Mouse (Mus musculus) small intestine, adult 2 months (tissue): ENCODE measurements around the gene Pcbp2. TPM values are rescaled to one million over a fixed set of nuclear protein-coding genes. Genes with fewer than 3 reads are reported as not detected.

Experiments used
- H3K27ac ChIP-seq: fragments of 200-500 bp; 2 replicates; pipeline ENCODE4 v1.5.1; 2012; ENCODE audit warnings: low read depth, low read length, control low read depth, inconsistent platforms; ENCODE audit not compliant: insufficient read depth
- H3K27me3 ChIP-seq: fragments of 200-500 bp; 2 replicates; pipeline ENCODE4 v1.6.1; 2012; ENCODE audit warnings: mild to moderate bottlenecking, moderate library complexity, low read length, inconsistent platforms; ENCODE audit not compliant: control insufficient read depth, insufficient read depth
- H3K36me3 ChIP-seq: fragments of 200-500 bp; 2 replicates; pipeline ENCODE4 v1.6.1; 2012; ENCODE audit warnings: mild to moderate bottlenecking, low read length, control low read depth, inconsistent platforms; ENCODE audit not compliant: control insufficient read depth, insufficient read depth
- H3K4me1 ChIP-seq: fragments of 200-500 bp; 2 replicates; pipeline ENCODE4 v1.6.1; 2012; ENCODE audit warnings: low read length, inconsistent platforms, mixed read lengths; ENCODE audit not compliant: control insufficient read depth, insufficient read depth, insufficient read length
- H3K4me3 ChIP-seq: fragments of 200-500 bp; 2 replicates; pipeline ENCODE4 v1.5.1; 2012; ENCODE audit warnings: low read depth, mild to moderate bottlenecking, control low read depth, inconsistent platforms, low read length, moderate library complexity
- CTCF ChIP-seq: fragments of 200-500 bp; IDR thresholded peaks from 2 replicates; pipeline ENCODE4 v1.5.1; 2012; ENCODE audit warnings: low read depth, mild to moderate bottlenecking, control low read depth, inconsistent platforms, low read length, moderate library complexity, mixed read lengths; ENCODE audit not compliant: insufficient replicate concordance, insufficient read length; ENCODE audit errors: extremely low read depth
- POLR2A ChIP-seq: fragments of 200-500 bp; IDR thresholded peaks from 2 replicates; pipeline ENCODE4 v1.6.1; 2012; ENCODE audit warnings: low read depth, mild to moderate bottlenecking, control low read depth, inconsistent platforms, low read length, moderate library complexity
- WGBS: fragments of 180-500 bp; shearing (Covaris S2); methylation state at CpG from one replicate; pipeline ENCODE4 v1.1.7; 2018; 5-methylcytosine and 5-hydroxymethylcytosine counted together
- polyA plus RNA-seq: library from polyadenylated mRNA; depleted of rRNA; stranded (reverse); fragments of >200 nt; gene quantifications from 2 replicates; pipeline ENCODE4 v1.2.3, GENCODE M21; 2012

The Pcbp2 gene
- polyA plus RNA-seq, 1 experiment, result 442 TPM

DNA sequence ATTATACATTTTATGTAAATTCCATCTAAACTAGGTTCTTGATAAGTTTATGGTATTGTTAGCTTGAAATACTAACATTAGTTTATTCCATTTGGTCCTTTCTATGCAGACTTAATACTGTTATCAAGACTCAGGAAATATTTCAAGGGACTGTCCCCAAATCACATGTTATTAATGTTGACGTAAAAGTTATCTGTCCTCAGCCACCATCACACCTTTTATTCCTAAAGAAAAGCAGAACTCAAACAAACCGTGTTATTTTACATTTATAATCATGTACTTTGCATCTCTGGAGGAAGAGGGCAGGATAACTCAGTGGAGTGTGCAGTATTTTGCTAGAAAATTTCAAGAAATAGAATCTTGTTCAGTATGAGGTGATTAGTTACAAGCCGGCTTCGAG is 37.2 kb upstream of the Pcbp2 start:
- H3K27me3 ChIP-seq, result no peaks in the 10 kb centered on the region

DNA sequence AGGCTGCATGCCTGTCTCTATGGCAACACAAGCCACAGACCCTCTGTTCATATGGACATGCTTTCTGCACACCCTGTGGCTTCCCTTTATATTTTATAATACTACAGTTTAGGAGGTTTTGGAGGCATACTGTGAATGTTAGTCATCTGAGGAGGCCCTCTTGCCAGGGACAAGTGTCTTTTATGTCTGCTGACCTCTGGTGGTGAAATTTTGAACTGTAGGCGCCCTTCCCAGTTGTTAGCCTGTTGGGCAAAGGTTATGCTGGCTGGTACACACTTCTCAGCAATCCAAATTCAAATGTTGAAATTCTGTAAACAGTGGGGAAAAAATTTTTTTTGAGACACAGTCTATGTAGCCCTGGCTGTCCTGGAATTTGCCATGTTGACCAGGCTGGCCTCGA is 27.8 kb upstream of the Pcbp2 start:
- WGBS, result 46% methylated on average over 2 of the region's 2 CpGs
- no peak overlapping the region for H3K4me3 ChIP-seq
- no peak overlapping the region for H3K27ac ChIP-seq
- no peaks in the 10 kb centered on the region for H3K36me3 ChIP-seq
- H3K4me1 ChIP-seq, result no peaks in the 10 kb centered on the region
- H3K27me3 ChIP-seq, result peaks cover 2% of the 10 kb centered on the region; the same call in 1 of the 2 replicates
- TF ChIP-seq POLR2A (no peak), CTCF (peak; percentile 33; the same call in 1 of the 2 replicates)

More for the DNA sequence above, 37.2 kb upstream of the Pcbp2 start:
- Histone ChIP-seq H3K4me3 (no peak overlapping the region), H3K27ac (no peak overlapping the region), H3K4me1 (no peaks in the 10 kb centered on the region), H3K36me3 (peaks cover 64% of the 10 kb centered on the region)
- TF ChIP-seq POLR2A (no peak), CTCF (no peak)
- WGBS, result 82% methylated on average over 4 of the region's 4 CpGs

DNA sequence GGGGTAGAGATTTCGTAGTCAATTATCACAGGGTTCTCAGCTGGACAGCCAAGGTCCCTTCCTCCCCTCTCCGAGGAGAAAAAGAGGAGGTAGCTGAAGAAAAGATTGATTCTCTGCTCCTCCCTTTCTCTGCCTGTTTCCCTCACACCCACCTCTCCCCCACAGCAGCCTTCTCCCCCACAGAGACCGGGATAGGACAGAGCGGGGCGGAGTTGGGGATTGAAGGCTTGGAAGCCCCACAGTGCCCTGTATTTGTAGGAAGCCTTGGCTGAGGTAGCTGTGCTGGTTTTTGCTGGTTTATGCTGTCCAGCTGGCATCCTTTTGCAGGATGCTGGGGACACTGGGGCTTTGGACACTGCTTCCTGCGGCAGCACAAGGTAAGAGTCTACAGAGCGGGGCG is 25.2 kb upstream of the Pcbp2 start, which contains the start of gene Amhr2:
TSS of gene Amhr2 (plus strand) at position 222 of the 400 bp plus-strand sequence.
- 81% methylated on average over 8 of the region's 8 CpGs for WGBS
- H3K4me3 ChIP-seq, result no peak within 1 kb of the TSS
- H3K27me3 ChIP-seq, result peaks cover 2% of the 10 kb centered on the region; the same call in 1 of the 2 replicates
- no peak for TF ChIP-seq CTCF
- no peak for TF ChIP-seq POLR2A
- no peak within 1 kb of the TSS for H3K27ac ChIP-seq
- no peaks in the 10 kb centered on the region for H3K36me3 ChIP-seq
- H3K4me1 ChIP-seq, result no peaks in the 10 kb centered on the region

DNA sequence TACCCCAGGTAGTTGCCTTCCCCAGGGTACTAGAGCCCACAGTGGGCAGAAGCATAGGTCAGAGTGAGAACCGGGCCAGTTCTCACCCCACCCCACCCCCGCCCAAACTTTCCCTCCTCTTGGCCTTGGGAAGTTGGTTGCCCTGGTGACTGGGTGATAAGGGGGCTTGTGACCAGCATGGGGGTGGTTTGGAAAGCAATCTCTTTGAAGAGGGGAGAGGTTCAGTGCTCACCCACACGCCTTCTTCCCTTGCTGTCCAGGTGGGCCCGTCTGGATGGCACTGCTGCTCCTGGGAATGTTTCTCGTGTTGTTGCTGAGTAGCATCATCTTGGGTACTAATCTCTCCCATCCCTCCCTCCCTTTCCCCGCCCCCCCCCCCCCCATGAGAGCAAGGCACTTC is 23.9 kb upstream of the Pcbp2 start:
- peaks cover 3% of the 10 kb centered on the region; the same call in 1 of the 2 replicates for H3K4me1 ChIP-seq
- no peak overlapping the region for H3K27ac ChIP-seq
- H3K36me3 ChIP-seq, result no peaks in the 10 kb centered on the region
- H3K4me3 ChIP-seq, result no peak overlapping the region
- 47% methylated on average over 5 of the region's 6 CpGs for WGBS
- peaks cover 2% of the 10 kb centered on the region; the same call in 1 of the 2 replicates for H3K27me3 ChIP-seq
- TF ChIP-seq CTCF (no peak), POLR2A (no peak)

DNA sequence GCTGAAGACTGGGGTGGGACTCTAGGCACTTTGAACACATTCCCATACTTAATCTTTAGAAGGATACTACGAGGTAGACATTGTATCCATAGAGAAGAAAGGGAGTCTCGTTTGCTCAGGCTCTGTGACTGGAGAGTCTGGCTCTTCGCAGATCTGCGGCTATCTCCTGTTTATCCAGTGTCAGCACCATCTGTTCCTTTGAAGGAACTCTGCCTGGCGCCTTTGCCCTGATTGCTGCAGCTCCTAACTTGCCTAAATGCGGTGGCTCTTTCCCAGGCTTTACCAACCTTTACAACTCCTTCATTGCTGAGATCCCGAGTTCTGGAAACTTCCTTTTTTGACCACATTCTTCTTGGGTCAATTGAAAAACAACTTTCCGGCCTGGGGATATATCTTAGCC is 21.0 kb upstream of the Pcbp2 start:
- Histone ChIP-seq H3K4me1 (peaks cover 3% of the 10 kb centered on the region; the same call in 1 of the 2 replicates), H3K27me3 (peaks cover 2% of the 10 kb centered on the region; the same call in 1 of the 2 replicates), H3K4me3 (no peak overlapping the region), H3K36me3 (no peaks in the 10 kb centered on the region), H3K27ac (no peak overlapping the region)
- 80% methylated on average over 8 of the region's 8 CpGs for WGBS
- no peak for TF ChIP-seq CTCF
- no peak for TF ChIP-seq POLR2A

DNA sequence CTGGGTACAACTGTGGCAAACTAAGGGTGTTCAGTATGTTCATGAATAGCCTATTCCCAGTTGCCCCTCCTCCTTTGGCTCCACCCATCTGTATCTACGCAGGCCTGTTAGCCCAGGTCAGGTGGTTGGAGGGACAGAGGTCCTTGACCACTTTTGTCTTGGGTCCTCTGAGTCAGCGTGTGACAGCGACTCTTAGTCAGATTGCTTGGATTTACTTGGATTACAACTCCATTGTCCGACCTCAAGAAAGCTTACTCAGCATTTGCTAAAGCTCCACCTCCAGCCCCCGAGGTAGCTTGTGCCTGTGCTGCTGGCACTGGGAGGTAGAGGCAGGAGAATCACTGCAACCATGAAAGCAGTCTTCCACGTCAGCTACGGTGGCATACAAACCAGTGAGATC is 19.4 kb upstream of the Pcbp2 start:
- H3K4me3 ChIP-seq, result peak overlapping the region; percentile 47

DNA sequence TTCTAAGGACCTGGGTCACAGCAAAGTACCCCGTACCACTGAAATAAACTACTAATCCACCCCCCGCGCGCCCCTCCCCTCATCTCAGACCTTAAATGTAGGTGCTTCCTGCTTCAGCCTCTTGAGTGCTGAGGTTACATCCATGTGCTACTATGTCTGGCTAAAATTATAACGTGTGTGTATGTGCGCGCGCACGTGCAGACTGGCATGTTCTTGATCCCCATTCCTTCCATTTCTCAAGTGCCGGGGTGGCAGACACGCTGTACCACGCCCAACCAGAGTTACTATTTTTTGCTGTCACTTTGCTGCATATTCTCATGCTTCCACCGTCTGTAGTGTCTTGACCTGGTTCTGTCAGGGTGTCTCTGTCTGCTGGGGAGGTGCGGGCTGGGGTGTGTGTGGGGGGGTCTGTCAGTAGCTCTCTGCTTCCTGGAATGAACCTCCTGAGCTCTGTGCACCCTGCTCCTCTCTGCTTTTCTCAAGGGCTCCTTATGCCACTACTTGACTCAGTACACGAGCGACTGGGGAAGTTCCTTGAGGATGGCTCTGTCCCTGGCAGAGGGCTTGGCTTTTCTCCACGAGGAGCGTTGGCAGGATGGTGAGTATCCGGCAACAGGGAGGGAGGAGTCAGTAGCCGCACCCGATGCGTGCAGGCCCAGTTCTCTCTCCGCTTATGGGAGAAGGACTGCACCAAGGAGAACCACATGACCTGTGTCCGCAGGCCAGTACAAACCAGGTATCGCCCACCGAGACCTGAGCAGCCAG is 18.5 kb upstream of the Pcbp2 start:
- H3K27ac ChIP-seq, result no peak overlapping the region
- H3K4me1 ChIP-seq, result peaks cover 3% of the 10 kb centered on the region; the same call in 1 of the 2 replicates
- TF ChIP-seq POLR2A (no peak), CTCF (no peak)
- no peaks in the 10 kb centered on the region for H3K36me3 ChIP-seq
- WGBS, result 65% methylated on average over 26 of the region's 26 CpGs
- H3K4me3 ChIP-seq, result no peak overlapping the region
- H3K27me3 ChIP-seq, result no peaks in the 10 kb centered on the region

More for the DNA sequence above, 19.4 kb upstream of the Pcbp2 start:
- H3K27me3 ChIP-seq, result no peaks in the 10 kb centered on the region
- peak overlapping the region; percentile 76 for H3K27ac ChIP-seq
- H3K4me1 ChIP-seq, result peaks cover 3% of the 10 kb centered on the region; the same call in 1 of the 2 replicates
- TF ChIP-seq CTCF, result no peak
- no peak for TF ChIP-seq POLR2A
- H3K36me3 ChIP-seq, result no peaks in the 10 kb centered on the region
- WGBS, result 15% methylated on average over 7 of the region's 7 CpGs
